Mouse (Mus musculus): ENCODE measurements around the gene Sec11a.

DNA sequence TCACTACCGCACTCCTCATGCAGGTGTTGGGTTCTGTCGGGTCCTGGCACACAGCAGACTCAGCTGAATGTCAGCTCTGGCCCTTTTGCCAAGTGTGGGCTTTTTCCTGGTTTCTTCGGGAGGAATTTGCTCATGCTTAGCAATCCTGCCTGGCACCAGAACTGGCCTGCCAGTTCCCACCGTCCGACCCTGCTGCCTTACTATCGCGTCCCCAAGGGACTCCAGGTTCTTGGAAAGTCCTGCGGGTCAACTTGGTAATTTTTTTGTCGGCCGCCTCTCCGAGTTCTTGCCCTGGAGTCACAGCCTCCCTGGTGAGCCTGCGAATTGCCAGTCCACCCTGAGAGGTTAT is 45.0 kb upstream of the Sec11a start:
- TF ChIP-seq EP300 (IDR thresholded peaks at IDR 0.05; ENCODE audit: low read depth) (no peak), CTCF (IDR thresholded peaks at IDR 0.05; ENCODE audit: low read depth) (no peak)
